Mouse (Mus musculus) limb, embryonic 14.5 days (tissue): ENCODE data around the gene Pik3cd. TPM values are rescaled to one million over a fixed set of nuclear protein-coding genes. Genes with fewer than 3 reads are reported as not detected.

Source experiments
- ATAC-seq: fragments of 200-750 bp; cut with Nextera tagmentation; 2 replicates; pipeline ENCODE4 v1.8.0; 2017; ENCODE audit warnings: low read depth, moderate number of reproducible peaks, moderate TSS enrichment; ENCODE audit not compliant: low FRiP score
- DNase-seq: peaks from one replicate; pipeline ENCODE4 v3.0.0-alpha.2; 2015; ENCODE audit warnings: low spot score
- H3K27ac ChIP-seq: fragments of 300-500 bp; sonication (generic); replicated peaks from 2 replicates; pipeline ENCODE4 v1.5.1; 2014; ENCODE audit warnings: low read depth, mild to moderate bottlenecking, low read length, moderate library complexity, mixed read lengths
- H3K27me3 ChIP-seq: fragments of 300-500 bp; sonication (generic); 2 replicates; pipeline ENCODE4 v1.6.1; 2014; ENCODE audit warnings: low read length, mixed read lengths; ENCODE audit not compliant: control insufficient read depth, insufficient read depth
- H3K36me3 ChIP-seq: fragments of 300-500 bp; sonication (generic); 2 replicates; pipeline ENCODE4 v1.6.1; 2014; ENCODE audit warnings: mild to moderate bottlenecking, low read length, moderate library complexity, mixed read lengths; ENCODE audit not compliant: control insufficient read depth, insufficient read depth
- H3K4me1 ChIP-seq: fragments of 300-500 bp; sonication (generic); 2 replicates; pipeline ENCODE4 v1.6.1; 2014; ENCODE audit warnings: antibody characterized with exemption, low read length, mixed read lengths; ENCODE audit not compliant: control insufficient read depth, insufficient read depth
- H3K4me2 ChIP-seq: fragments of 300-500 bp; sonication (generic); replicated peaks from 2 replicates; pipeline ENCODE4 v1.6.1; 2014; ENCODE audit warnings: low read depth, mild to moderate bottlenecking, low read length, moderate library complexity; ENCODE audit not compliant: severe bottlenecking
- H3K4me3 ChIP-seq: fragments of 300-500 bp; sonication (generic); replicated peaks from 2 replicates; pipeline ENCODE4 v1.5.1; 2014; ENCODE audit warnings: low read length
- H3K9ac ChIP-seq: fragments of 300-500 bp; sonication (generic); 2 replicates; pipeline ENCODE4 v1.6.1; 2014; ENCODE audit warnings: mild to moderate bottlenecking, low read depth, low read length, moderate library complexity; ENCODE audit not compliant: severe bottlenecking
- H3K9me3 ChIP-seq: fragments of 300-500 bp; sonication (generic); 2 replicates; pipeline ENCODE4 v1.6.1; 2016; ENCODE audit warnings: low read length; ENCODE audit not compliant: control insufficient read depth
- POLR2A ChIP-seq: fragments of 200-500 bp; IDR thresholded peaks from 2 replicates; pipeline ENCODE4 v1.8.0; 2012; ENCODE audit warnings: inconsistent platforms, mild to moderate bottlenecking, moderate library complexity, borderline replicate concordance; ENCODE audit not compliant: insufficient read depth, insufficient read length; ENCODE audit errors: extremely low read depth
- WGBS: fragments of 180-500 bp; shearing (Covaris S2); extraction: QIAGEN DNeasy Blood & Tissue Kit; methylation state at CpG from one replicate; pipeline ENCODE4 v1.1.7; 2014; 5-methylcytosine and 5-hydroxymethylcytosine counted together
- microRNA-seq: library from miRNA; unstranded; fragments of <30 nt; microRNA quantifications from one replicate; pipeline ENCODE4, GENCODE M21; 2016
- polyA plus RNA-seq, 2 experiments: library from polyadenylated mRNA; depleted of rRNA in 1 of 2; stranded (reverse) in 1 of 2; unstranded in 1 of 2; fragments of >200 nt; fragmentation: Nextera tagmentation in 1 of 2; extraction: Ambion mirVana in 1 of 2; gene quantifications; 2 replicates each; pipeline versions ENCODE4 v1.2.1 to v1.2.3; 2012 to 2014

The Pik3cd gene
- polyA plus RNA-seq, 2 experiments = 5.1 to 5.7 TPM

DNA sequence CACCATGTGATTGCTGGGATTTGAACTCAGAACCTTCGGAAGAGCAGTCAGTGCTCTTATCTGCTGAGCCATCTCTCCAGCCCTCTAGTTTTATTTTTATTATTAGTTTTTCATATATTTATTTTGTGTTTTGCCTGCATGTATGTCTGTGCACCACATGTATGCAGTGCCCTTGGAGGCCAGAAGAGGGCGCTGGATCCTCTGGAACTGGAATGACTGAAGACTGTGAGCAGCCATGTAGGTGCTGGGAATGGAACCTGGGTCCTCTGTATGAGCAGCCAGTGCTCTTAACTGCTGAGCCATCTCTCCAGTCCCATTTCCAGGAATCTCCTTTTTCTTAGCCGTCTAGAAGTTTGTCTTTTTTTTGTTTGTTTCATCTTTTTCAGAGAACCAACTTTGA lies 97.9 kb downstream of the Pik3cd start:
- TF ChIP-seq POLR2A = no peak
- Histone ChIP-seq H3K4me2 (no peak overlapping the region), H3K4me3 (no peak overlapping the region), H3K9ac (no peak overlapping the region), H3K4me1 (peaks cover 35% of the 10 kb centered on the region), H3K27me3 (no peaks in the 10 kb centered on the region), H3K27ac (no peak overlapping the region), H3K36me3 (no peaks in the 10 kb centered on the region), H3K9me3 (no peaks in the 10 kb centered on the region)
- 84% methylated on average over 3 of the region's 3 CpGs for WGBS
- ATAC-seq = no peak
- no peak for DNase-seq

DNA sequence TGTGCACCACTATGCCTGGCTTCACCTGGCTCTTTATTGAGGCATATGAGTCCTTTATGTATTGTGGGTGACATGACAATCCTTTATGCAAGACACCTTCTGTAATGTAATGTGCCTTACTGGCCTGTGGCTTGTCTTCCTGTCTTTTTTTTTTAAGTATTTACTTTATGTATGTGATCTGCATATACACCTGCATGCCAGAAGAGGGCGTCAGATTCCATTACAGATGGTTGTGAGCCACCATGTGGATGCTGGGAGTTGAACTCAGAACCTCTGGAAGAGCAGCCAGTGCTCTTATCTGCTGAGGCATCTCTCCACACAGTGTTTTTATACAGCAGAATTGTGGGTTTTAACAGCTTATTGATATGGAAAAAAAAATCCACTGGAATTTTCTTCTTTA lies 98.5 kb downstream of the Pik3cd start:
- DNase-seq (no peak), ATAC-seq (no peak)
- H3K9me3 ChIP-seq = no peaks in the 10 kb centered on the region
- H3K4me2 ChIP-seq = no peak overlapping the region
- H3K36me3 ChIP-seq = no peaks in the 10 kb centered on the region
- peaks cover 29% of the 10 kb centered on the region for H3K4me1 ChIP-seq
- TF ChIP-seq POLR2A = no peak
- no peak overlapping the region for H3K9ac ChIP-seq
- WGBS = 43% methylated on average over 1 of the region's 1 CpGs
- H3K4me3 ChIP-seq = no peak overlapping the region
- H3K27ac ChIP-seq = no peak overlapping the region
- no peaks in the 10 kb centered on the region for H3K27me3 ChIP-seq

DNA sequence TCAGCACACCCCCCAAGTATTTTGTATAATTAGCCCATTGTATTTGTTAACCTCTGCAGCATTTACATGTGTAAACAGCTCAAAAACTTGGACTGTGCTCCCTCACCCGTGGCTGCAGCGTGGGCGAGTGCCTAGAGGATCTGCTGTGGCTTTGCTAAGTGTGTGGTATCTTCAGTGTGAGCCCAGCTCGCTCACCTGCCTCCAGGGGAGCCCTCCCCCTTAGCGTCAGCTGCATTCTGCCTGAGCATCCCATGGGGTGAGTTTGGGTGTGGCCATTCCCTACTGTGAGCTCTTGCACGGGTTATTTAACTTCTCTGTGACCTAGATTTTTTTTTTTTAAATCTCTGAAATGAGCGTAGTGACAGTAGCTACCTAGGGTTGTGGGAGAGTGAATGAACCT lies 100.1 kb downstream of the Pik3cd start:
- TF ChIP-seq POLR2A = no peak
- WGBS = 56% methylated on average over 7 of the region's 7 CpGs
- no peak for ATAC-seq

GRCm38 (mm10) chr4:149601484-149601883 lies 100.9 kb downstream of the Pik3cd start:
- no peak overlapping the region for H3K4me3 ChIP-seq
- no peak for TF ChIP-seq POLR2A
- DNase-seq (no peak), ATAC-seq (no peak)
- WGBS = 22% methylated on average over 4 of the region's 4 CpGs
- H3K9ac ChIP-seq = no peak overlapping the region
- no peaks in the 10 kb centered on the region for H3K36me3 ChIP-seq
- no peaks in the 10 kb centered on the region for H3K27me3 ChIP-seq
- no peak overlapping the region for H3K4me2 ChIP-seq
- no peaks in the 10 kb centered on the region for H3K9me3 ChIP-seq
- no peak overlapping the region for H3K27ac ChIP-seq
- H3K4me1 ChIP-seq = peaks cover 12% of the 10 kb centered on the region

More for the DNA sequence above, 100.1 kb downstream of the Pik3cd start:
- peaks cover 16% of the 10 kb centered on the region for H3K4me1 ChIP-seq
- H3K36me3 ChIP-seq = no peaks in the 10 kb centered on the region
- no peak overlapping the region for H3K9ac ChIP-seq
- no peak for DNase-seq
- no peak overlapping the region for H3K4me3 ChIP-seq
- H3K4me2 ChIP-seq = no peak overlapping the region
- no peak overlapping the region for H3K27ac ChIP-seq
- no peaks in the 10 kb centered on the region for H3K9me3 ChIP-seq
- no peaks in the 10 kb centered on the region for H3K27me3 ChIP-seq

DNA sequence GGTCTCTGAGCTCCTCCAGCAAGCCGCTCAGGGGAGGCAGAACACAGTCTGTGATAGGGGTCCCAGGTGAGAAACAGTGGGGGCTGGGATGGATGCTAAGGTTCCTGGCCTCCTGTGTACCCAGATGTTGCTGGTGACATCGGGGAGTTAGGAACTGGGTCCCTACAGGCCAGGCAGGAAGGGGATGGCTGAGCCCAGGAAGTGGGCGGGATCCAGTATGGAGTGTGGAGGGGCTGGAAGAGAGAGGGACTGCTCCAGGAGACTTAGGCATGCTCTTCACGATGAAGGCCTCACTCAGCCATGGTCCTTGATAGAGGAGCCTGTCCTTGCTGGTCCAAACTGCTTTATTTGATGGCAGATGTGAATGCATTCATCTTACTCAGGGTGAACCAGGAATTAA lies 102.2 kb downstream of the Pik3cd start:
- WGBS = 84% methylated on average over 4 of the region's 4 CpGs
- Histone ChIP-seq H3K4me1 (peaks cover 12% of the 10 kb centered on the region), H3K36me3 (no peaks in the 10 kb centered on the region), H3K4me2 (no peak overlapping the region), H3K4me3 (no peak overlapping the region), H3K9ac (no peak overlapping the region), H3K27me3 (no peaks in the 10 kb centered on the region), H3K27ac (no peak overlapping the region), H3K9me3 (no peaks in the 10 kb centered on the region)
- DNase-seq (no peak), ATAC-seq (no peak)
- no peak for TF ChIP-seq POLR2A

- ATAC-seq (no peak), DNase-seq (no peak)
- no peak for TF ChIP-seq POLR2A
- Histone ChIP-seq H3K36me3 (no peaks in the 10 kb centered on the region), H3K4me2 (no peak overlapping the region), H3K9me3 (no peaks in the 10 kb centered on the region), H3K9ac (no peak overlapping the region), H3K4me3 (no peak overlapping the region), H3K27me3 (no peaks in the 10 kb centered on the region), H3K4me1 (peaks cover 12% of the 10 kb centered on the region), H3K27ac (no peak overlapping the region)
- 89% methylated on average over 6 of the region's 6 CpGs for WGBS
Observed at GRCm38 (mm10) chr4:149599549-149599948, 102.8 kb downstream of the Pik3cd start.

Small RNA genes lying within 50 kb of the gene (microRNA-seq; reads per million reads assigned to microRNA genes)
- gene Mir7023 = not detected

Other genes starting within 250 kb of the Pik3cd start
- gene Rbp7, start 247.6 kb downstream of the Pik3cd start, polyA plus RNA-seq (2012; rRNA removed) = 0.11 TPM in 1 of 2 replicates, not detected in the other
- gene Rbp7, start 247.6 kb downstream of the Pik3cd start, polyA plus RNA-seq (2014; fragmentation: Nextera tagmentation; extraction: Ambion mirVana) = 0.89 and 1.4 TPM in 2 replicates
- not detected in 2 replicates for gene Tmem274, start 225.2 kb downstream of the Pik3cd start, polyA plus RNA-seq (2012; rRNA removed)
- gene Tmem274, start 225.2 kb downstream of the Pik3cd start, polyA plus RNA-seq (2014; fragmentation: Nextera tagmentation; extraction: Ambion mirVana) = 0.93 TPM in 1 of 2 replicates, not detected in the other
- 10.1 and 11.4 TPM in 2 replicates for gene Nmnat1, start 217.4 kb downstream of the Pik3cd start, polyA plus RNA-seq (2012; rRNA removed)
- gene Nmnat1, start 217.4 kb downstream of the Pik3cd start, polyA plus RNA-seq (2014; fragmentation: Nextera tagmentation; extraction: Ambion mirVana) = 9.1 and 10.6 TPM in 2 replicates
- gene Lzic, start 217.3 kb downstream of the Pik3cd start, polyA plus RNA-seq (2012; rRNA removed) = 32.8 and 36.1 TPM in 2 replicates
- gene Lzic, start 217.3 kb downstream of the Pik3cd start, polyA plus RNA-seq (2014; fragmentation: Nextera tagmentation; extraction: Ambion mirVana) = 54.0 and 55.2 TPM in 2 replicates
- gene Ctnnbip1, start 184.3 kb downstream of the Pik3cd start, polyA plus RNA-seq (2012; rRNA removed) = 39.3 and 43.5 TPM in 2 replicates
- gene Ctnnbip1, start 184.3 kb downstream of the Pik3cd start, polyA plus RNA-seq (2014; fragmentation: Nextera tagmentation; extraction: Ambion mirVana) = 73.6 and 75.0 TPM in 2 replicates
- 56.5 and 58.2 TPM in 2 replicates for gene Clstn1, start 116.1 kb downstream of the Pik3cd start, polyA plus RNA-seq (2012; rRNA removed)
- gene Clstn1, start 116.1 kb downstream of the Pik3cd start, polyA plus RNA-seq (2014; fragmentation: Nextera tagmentation; extraction: Ambion mirVana) = 51.2 and 61.1 TPM in 2 replicates
- 59.3 and 80.2 TPM in 2 replicates for gene Tmem201, start 35.5 kb upstream of the Pik3cd start, polyA plus RNA-seq (2012; rRNA removed)
- 20.4 and 22.1 TPM in 2 replicates for gene Tmem201, start 35.5 kb upstream of the Pik3cd start, polyA plus RNA-seq (2014; fragmentation: Nextera tagmentation; extraction: Ambion mirVana)
- 7.7 and 8.2 TPM in 2 replicates for gene Slc25a33, start 71.7 kb upstream of the Pik3cd start, polyA plus RNA-seq (2012; rRNA removed)
- 10.8 and 11.8 TPM in 2 replicates for gene Slc25a33, start 71.7 kb upstream of the Pik3cd start, polyA plus RNA-seq (2014; fragmentation: Nextera tagmentation; extraction: Ambion mirVana)